Mouse (Mus musculus): Measurements from ENCODE around the gene Mtrf1l. TPM values are rescaled to one million over a fixed set of nuclear protein-coding genes. Genes with fewer than 3 reads are reported as not detected.

Mtrf1l gene
- 10 to 100 TPM; 26.3 to 28.6 TPM for total RNA-seq (2023)

GRCm38 (mm10) chr10:5823740-5824491 is at the start of gene Mtrf1l:
Gene Mtrf1l, minus strand, starts transcription at chr10:5823910.

GRCm38 (mm10) chr10:5805243-5805730 is 18.4 kb downstream of the Mtrf1l start, which contains the start of gene Fbxo5:
Gene Fbxo5, minus strand, starts transcription at chr10:5805600.

Other genes with a start within 250 kb of the Mtrf1l start
- gene Myct1, start 230.1 kb downstream of the Mtrf1l start, total RNA-seq (2023), result not detected
- gene Vip, start 184.7 kb downstream of the Mtrf1l start, total RNA-seq (2023), result not detected
- gene Fbxo5, start 18.3 kb downstream of the Mtrf1l start, total RNA-seq (2023), result 1 to 10 TPM; 7.6 to 9.4 TPM
- not detected for gene Rgs17, start 98.5 kb upstream of the Mtrf1l start, total RNA-seq (2023)

All from B cell, adult 67 days (primary cell).